Mouse (Mus musculus): ENCODE results near the gene Krt25.

- TF ChIP-seq POLR2A (IDR thresholded peaks at IDR 0.05; ENCODE audit: control insufficient read depth, low read depth, low read length) (no peak), CTCF (IDR thresholded peaks at IDR 0.05; ENCODE audit: control insufficient read depth, insufficient read depth, insufficient replicate concordance, low read depth, low read length) (no peak)
Measured at GRCm38 (mm10) chr11:99269192-99269591, 53.6 kb downstream of the Krt25 start.

Data from testis, adult 2 months (tissue).